Mouse (Mus musculus): ENCODE measurements around the gene Acvr1b.

- TF ChIP-seq CHD2 (IDR thresholded peaks at IDR 0.05; ENCODE audit: low read length) (no peak; the same call in 1 of the 2 replicates), NRF1 (IDR thresholded peaks at IDR 0.05; ENCODE audit: low read depth, low read length) (no peak), NELFE (IDR thresholded peaks at IDR 0.05; ENCODE audit: low read depth, low read length) (no peak), USF2 (conservative IDR thresholded peaks at IDR 0.05; ENCODE audit: low read depth, low read length) (no peak), CTCF (conservative IDR thresholded peaks at IDR 0.05 in 1 of 2, IDR thresholded peaks at IDR 0.05 in 1 of 2; ENCODE audit: low read depth in 2 of 2, low read length in 2 of 2) (no peak), POLR2A (IDR thresholded peaks at IDR 0.05; ENCODE audit: low read depth, low read length) (no peak; the same call in 1 of the 2 replicates), CHD1 (IDR thresholded peaks at IDR 0.05; ENCODE audit: low read depth, low read length) (no peak), TCF12 (IDR thresholded peaks at IDR 0.05; ENCODE audit: low read depth, low read length) (no peak), HCFC1 (IDR thresholded peaks at IDR 0.05; ENCODE audit: low read depth, low read length) (peak; percentile 8; the same call in 1 of the 2 replicates)
These were observed 29.1 kb upstream of the Acvr1b start for GRCm38 (mm10) chr15:101144779-101145178.
